Mouse (Mus musculus): ENCODE results near the gene Tmem216.
"Not testable (repeated sequence)": the region's sequence is repeated elsewhere in the genome, so short reads cannot be mapped to it uniquely, and the experiment has no call there.

Tmem216 gene

GRCm38 (mm10) chr19:10564278-10564677, 8.2 kb upstream of the Tmem216 start:
- no peak for DNase-seq

GRCm38 (mm10) chr19:10562351-10562750, 6.3 kb upstream of the Tmem216 start:
- no peak for DNase-seq

GRCm38 (mm10) chr19:10561558-10562314, 5.7 kb upstream of the Tmem216 start:
- no peak for DNase-seq

GRCm38 (mm10) chr19:10560108-10560507, 4.1 kb upstream of the Tmem216 start:
- no peak for DNase-seq

GRCm38 (mm10) chr19:10557837-10558375, 1.9 kb upstream of the Tmem216 start:
- not testable (repeated sequence) for DNase-seq

- no peak for DNase-seq
Measured at GRCm38 (mm10) chr19:10557430-10557829, 1.4 kb upstream of the Tmem216 start.

GRCm38 (mm10) chr19:10557001-10557400, 963 bp upstream of the Tmem216 start:
- DNase-seq: no peak

- DNase-seq: no peak
Measured at GRCm38 (mm10) chr19:10539454-10539853, 16.6 kb downstream of the Tmem216 start.

- DNase-seq: no peak
Measured at GRCm38 (mm10) chr19:10530082-10530481, 26.0 kb downstream of the Tmem216 start.

- DNase-seq: peak; percentile 19 to 39
Measured at GRCm38 (mm10) chr19:10525910-10526309, 30.1 kb downstream of the Tmem216 start, which contains the start of gene Sdhaf2. TSS of gene Sdhaf2 (minus strand) at chr19:10526142.

- peak; percentile 88 to 90 for DNase-seq
Measured at GRCm38 (mm10) chr19:10525106-10525901, 30.7 kb downstream of the Tmem216 start, which contains the start of gene Cpsf7. TSS of gene Cpsf7 (plus strand) at chr19:10525266.

- DNase-seq: no peak
Measured at GRCm38 (mm10) chr19:10524784-10525105, 31.3 kb downstream of the Tmem216 start.

GRCm38 (mm10) chr19:10523483-10524080, 32.5 kb downstream of the Tmem216 start:
- no peak for DNase-seq

- no peak for DNase-seq
Measured at GRCm38 (mm10) chr19:10521926-10522325, 34.1 kb downstream of the Tmem216 start.

- DNase-seq: no peak
Measured at GRCm38 (mm10) chr19:10520355-10520754, 35.7 kb downstream of the Tmem216 start.

- no peak for DNase-seq
Measured at GRCm38 (mm10) chr19:10510759-10511330, 45.2 kb downstream of the Tmem216 start.

- peak; percentile 21 to 34 for DNase-seq
Measured at GRCm38 (mm10) chr19:10502571-10502970, 53.5 kb downstream of the Tmem216 start.

- DNase-seq: no peak
Measured at GRCm38 (mm10) chr19:10500581-10500980, 55.5 kb downstream of the Tmem216 start.

- DNase-seq: no peak
Measured at GRCm38 (mm10) chr19:10497512-10498160, 58.4 kb downstream of the Tmem216 start.

- no peak for DNase-seq
Measured at GRCm38 (mm10) chr19:10496976-10497375, 59.1 kb downstream of the Tmem216 start.

GRCm38 (mm10) chr19:10495670-10496069, 60.4 kb downstream of the Tmem216 start:
- no peak for DNase-seq

GRCm38 (mm10) chr19:10486264-10486738, 69.7 kb downstream of the Tmem216 start:
- peak; percentile 41 to 69 for DNase-seq
